Mouse (Mus musculus): ENCODE measurements at regions not wholly inside any gene's neighbourhood (a gene's known extent, or its start where the extent isn't known, plus 50 kb on each side); places are given as distances from the start of the nearest gene placed in this dataset.

DNA sequence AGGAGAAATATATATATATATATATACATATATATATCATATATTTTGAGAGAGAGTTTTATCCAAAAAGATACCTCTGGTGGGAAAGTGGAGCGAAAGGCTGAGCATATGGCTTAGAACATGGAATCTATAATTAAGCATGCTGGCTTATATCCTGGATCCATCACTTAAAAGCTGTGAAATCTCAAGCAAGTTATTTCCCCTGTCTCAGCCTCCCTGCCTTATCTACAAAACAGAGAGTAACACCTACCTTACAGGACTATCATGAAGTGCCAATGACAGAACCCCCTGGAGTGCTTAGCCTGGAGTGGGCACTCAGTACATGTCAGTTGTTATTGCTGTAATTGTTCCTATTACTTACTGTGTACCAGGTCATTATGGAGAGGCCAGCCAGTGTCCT, 71.9 kb upstream of the Tyw5 start:
- no peak for TF ChIP-seq CTCF (conservative IDR thresholded peaks at IDR 0.05 in 1 of 2, IDR thresholded peaks at IDR 0.05 in 1 of 2; ENCODE audit: low read depth in 2 of 2, low read length in 2 of 2)
- TF ChIP-seq ZKSCAN1 (IDR thresholded peaks at IDR 0.05; ENCODE audit: borderline replicate concordance, low read depth, low read length) = no peak
- no peak for TF ChIP-seq POLR2AphosphoS2 (IDR thresholded peaks at IDR 0.05; ENCODE audit: low read depth, low read length)
- TF ChIP-seq ETS1 (conservative IDR thresholded peaks at IDR 0.05; ENCODE audit: low read depth, low read length) = no peak
- TF ChIP-seq E2F4 (IDR thresholded peaks at IDR 0.05; ENCODE audit: insufficient replicate concordance, low read depth, low read length) = no peak

Data from CH12.LX (cell line).